Mouse (Mus musculus): ENCODE measurements around the gene Fermt3. TPM values are rescaled to one million over a fixed set of nuclear protein-coding genes. Genes with fewer than 3 reads are reported as not detected.

Gene Fermt3
- polyA plus RNA-seq, 1 experiment from 2014 or later: 4.3 TPM

- H3K4me3 ChIP-seq (replicated peaks; ENCODE audit: low read depth, low read length): no peak overlapping the region
- no peaks in the 10 kb centered on the region for H3K9me3 ChIP-seq (replicated peaks; ENCODE audit: low read length)
- WGBS: 25% methylated on average over 11 of the region's 11 CpGs
- H3K36me3 ChIP-seq (ENCODE audit: insufficient read depth, low read length): 0 out of 2 replicates have a peak, but pooled peaks cover 9% of the 10 kb centered on the region
- ATAC-seq (replicated peaks; ENCODE audit: low FRiP score, low read depth) (no peak), DNase-seq (ENCODE audit: low spot score) (no peak)
- peaks cover 26% of the 10 kb centered on the region for H3K4me1 ChIP-seq (replicated peaks; ENCODE audit: insufficient read depth, low read length)
- 0 out of 2 replicates have a peak overlapping the region, but pooled peaks have one; percentile 20 for H3K27ac ChIP-seq
- no peak for TF ChIP-seq CTCF (IDR thresholded peaks at IDR 0.05; ENCODE audit: low read depth)
- no peaks in the 10 kb centered on the region for H3K27me3 ChIP-seq (ENCODE audit: insufficient read depth, low read length)
- H3K9ac ChIP-seq (ENCODE audit: low read depth, low read length): no peak overlapping the region
- peak overlapping the region; percentile 67 for H3K4me2 ChIP-seq (ENCODE audit: low read length)
These were observed 48.7 kb downstream of the Fermt3 start for GRCm38 (mm10) chr19:6970460-6971085.

GRCm38 (mm10) chr19:6969665-6970381, 49.4 kb downstream of the Fermt3 start:
- peak; percentile 51 for ATAC-seq (replicated peaks; ENCODE audit: low FRiP score, low read depth)
- peak overlapping the region; percentile 58 for H3K4me3 ChIP-seq (replicated peaks; ENCODE audit: low read depth, low read length)
- H3K27ac ChIP-seq: peak overlapping the region; percentile 65; the same call in 1 of the 2 replicates
- no peaks in the 10 kb centered on the region for H3K9me3 ChIP-seq (replicated peaks; ENCODE audit: low read length)
- WGBS: 1% methylated on average over 52 of the region's 55 CpGs
- peak overlapping the region; percentile 67 for H3K4me2 ChIP-seq (ENCODE audit: low read length)
- H3K36me3 ChIP-seq (ENCODE audit: insufficient read depth, low read length): peaks cover 16% of the 10 kb centered on the region
- DNase-seq (ENCODE audit: low spot score): peak; percentile 64
- H3K9ac ChIP-seq (ENCODE audit: low read depth, low read length): peak overlapping the region; percentile 79
- peaks cover 26% of the 10 kb centered on the region for H3K4me1 ChIP-seq (replicated peaks; ENCODE audit: insufficient read depth, low read length)
- TF ChIP-seq CTCF (IDR thresholded peaks at IDR 0.05; ENCODE audit: low read depth): peak; percentile 72
- H3K27me3 ChIP-seq (ENCODE audit: insufficient read depth, low read length): no peaks in the 10 kb centered on the region

DNA sequence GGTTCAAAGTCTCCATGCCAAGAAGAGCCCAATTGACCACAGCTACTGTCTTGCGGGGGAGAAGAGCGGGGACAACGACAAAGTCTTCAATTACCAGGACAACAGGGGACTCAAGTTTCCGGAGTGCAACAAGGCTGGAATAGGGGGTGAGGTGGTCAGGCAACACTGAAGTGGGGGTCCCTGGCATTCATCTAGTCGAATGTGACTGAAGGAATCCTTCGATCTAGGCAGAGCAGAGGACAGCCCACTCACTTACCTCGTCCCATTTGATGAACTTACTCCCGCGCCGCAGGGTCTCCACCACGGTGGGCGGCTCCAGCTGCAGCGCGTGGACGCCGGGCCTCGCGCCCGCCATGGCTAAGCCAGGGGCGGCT, 50.0 kb downstream of the Fermt3 start:
- peaks cover 26% of the 10 kb centered on the region for H3K4me1 ChIP-seq (replicated peaks; ENCODE audit: insufficient read depth, low read length)
- WGBS: 0% methylated on average over 13 of the region's 20 CpGs
- no peak for ATAC-seq (replicated peaks; ENCODE audit: low FRiP score, low read depth)

DNA sequence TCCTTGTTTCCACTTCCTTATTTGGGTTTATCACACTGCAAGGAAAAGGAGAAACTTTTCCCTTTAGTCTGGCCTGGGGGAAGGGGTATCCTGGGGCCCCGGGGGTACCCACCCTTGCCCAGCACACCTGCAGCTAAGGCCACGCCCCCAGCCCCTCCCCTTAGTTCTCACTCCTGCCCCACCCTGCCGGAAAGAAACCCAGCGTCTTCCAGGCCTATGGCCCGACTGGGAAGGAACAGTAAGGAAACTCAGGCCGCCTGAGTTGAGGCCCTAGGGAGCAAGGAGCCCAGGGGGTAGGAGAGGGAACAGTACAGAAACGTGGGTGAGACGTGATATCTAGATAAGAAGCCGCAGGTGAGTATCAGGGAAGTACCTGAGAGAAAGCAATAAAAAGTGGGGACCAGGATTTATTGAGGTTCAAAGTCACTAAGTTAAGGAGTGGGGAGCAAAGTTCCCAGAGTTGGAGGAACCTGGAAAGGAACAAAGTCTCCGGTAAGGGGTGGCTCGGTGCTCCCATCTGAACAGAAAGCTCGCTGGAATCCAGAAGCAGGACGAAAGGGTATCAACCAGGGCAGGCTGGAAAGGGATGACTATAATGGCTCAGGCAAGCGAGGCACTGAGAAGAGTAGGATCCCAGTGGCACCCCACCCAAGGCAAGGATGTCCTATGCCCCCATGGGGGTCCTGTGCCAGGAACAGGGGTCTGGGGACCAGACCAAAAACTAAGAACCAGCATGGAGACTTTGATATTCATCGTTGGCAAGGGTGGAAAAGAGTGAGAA, 50.6 kb downstream of the Fermt3 start:
- ATAC-seq (replicated peaks; ENCODE audit: low FRiP score, low read depth) (peak; percentile 23), DNase-seq (ENCODE audit: low spot score) (peak; percentile 35)
- Histone ChIP-seq H3K9me3 (replicated peaks; ENCODE audit: low read length) (no peaks in the 10 kb centered on the region), H3K4me1 (replicated peaks; ENCODE audit: insufficient read depth, low read length) (peaks cover 26% of the 10 kb centered on the region), H3K4me2 (ENCODE audit: low read length) (peak overlapping the region; percentile 67), H3K27ac (peak overlapping the region; percentile 65; the same call in 1 of the 2 replicates), H3K9ac (ENCODE audit: low read depth, low read length) (peak overlapping the region; percentile 79), H3K4me3 (replicated peaks; ENCODE audit: low read depth, low read length) (peak overlapping the region; percentile 58), H3K36me3 (ENCODE audit: insufficient read depth, low read length) (peaks cover 22% of the 10 kb centered on the region), H3K27me3 (ENCODE audit: insufficient read depth, low read length) (no peaks in the 10 kb centered on the region)
- 5% methylated on average over 15 of the region's 15 CpGs for WGBS
- TF ChIP-seq CTCF (IDR thresholded peaks at IDR 0.05; ENCODE audit: low read depth): no peak

More for the DNA sequence above, 50.0 kb downstream of the Fermt3 start:
- Histone ChIP-seq H3K9me3 (replicated peaks; ENCODE audit: low read length) (no peaks in the 10 kb centered on the region), H3K36me3 (ENCODE audit: insufficient read depth, low read length) (peaks cover 22% of the 10 kb centered on the region), H3K27me3 (ENCODE audit: insufficient read depth, low read length) (no peaks in the 10 kb centered on the region), H3K4me2 (ENCODE audit: low read length) (peak overlapping the region; percentile 67), H3K9ac (ENCODE audit: low read depth, low read length) (peak overlapping the region; percentile 79), H3K27ac (peak overlapping the region; percentile 65; the same call in 1 of the 2 replicates), H3K4me3 (replicated peaks; ENCODE audit: low read depth, low read length) (peak overlapping the region; percentile 58)
- DNase-seq (ENCODE audit: low spot score): peak; percentile 58
- no peak for TF ChIP-seq CTCF (IDR thresholded peaks at IDR 0.05; ENCODE audit: low read depth)

DNA sequence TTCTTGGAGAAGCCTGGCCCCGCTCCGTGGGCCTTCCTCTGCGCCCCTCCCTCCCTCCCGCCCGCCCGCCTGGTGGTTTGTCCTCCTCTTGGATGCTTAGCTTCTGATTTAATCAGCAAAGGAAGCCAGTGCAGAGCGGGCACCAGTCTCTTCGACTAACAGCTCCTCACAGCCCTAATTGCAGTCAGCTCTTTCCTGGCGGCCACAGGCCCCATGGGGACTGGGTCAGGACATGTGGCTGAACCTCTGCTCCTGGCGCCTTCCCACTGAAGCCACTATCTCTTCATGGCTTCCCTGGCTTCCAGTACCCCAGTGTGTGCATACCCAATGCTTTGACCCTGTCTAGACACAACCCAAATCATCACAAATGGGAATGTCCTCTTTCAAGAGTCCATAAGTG, 62.8 kb downstream of the Fermt3 start:
- no peak overlapping the region for H3K27ac ChIP-seq
- H3K9me3 ChIP-seq (replicated peaks; ENCODE audit: low read length): no peaks in the 10 kb centered on the region
- H3K36me3 ChIP-seq (ENCODE audit: insufficient read depth, low read length): peaks cover 58% of the 10 kb centered on the region
- 82% methylated on average over 10 of the region's 10 CpGs for WGBS
- DNase-seq (ENCODE audit: low spot score): no peak
- no peak overlapping the region for H3K4me2 ChIP-seq (ENCODE audit: low read length)
- no peak for ATAC-seq (replicated peaks; ENCODE audit: low FRiP score, low read depth)
- H3K9ac ChIP-seq (ENCODE audit: low read depth, low read length): no peak overlapping the region
- peaks cover 8% of the 10 kb centered on the region; the same call in 1 of the 2 replicates for H3K4me1 ChIP-seq (replicated peaks; ENCODE audit: insufficient read depth, low read length)
- no peaks in the 10 kb centered on the region for H3K27me3 ChIP-seq (ENCODE audit: insufficient read depth, low read length)
- H3K4me3 ChIP-seq (replicated peaks; ENCODE audit: low read depth, low read length): no peak overlapping the region
- TF ChIP-seq CTCF (IDR thresholded peaks at IDR 0.05; ENCODE audit: low read depth): no peak

- ATAC-seq (replicated peaks; ENCODE audit: low FRiP score, low read depth): no peak
- H3K9ac ChIP-seq (ENCODE audit: low read depth, low read length): no peak overlapping the region
- H3K4me3 ChIP-seq (replicated peaks; ENCODE audit: low read depth, low read length): no peak overlapping the region
- H3K27ac ChIP-seq: no peak overlapping the region
- H3K4me2 ChIP-seq (ENCODE audit: low read length): no peak overlapping the region
- H3K36me3 ChIP-seq (ENCODE audit: insufficient read depth, low read length): peaks cover 57% of the 10 kb centered on the region
- DNase-seq (ENCODE audit: low spot score): no peak
- H3K9me3 ChIP-seq (replicated peaks; ENCODE audit: low read length): no peaks in the 10 kb centered on the region
- no peak for TF ChIP-seq CTCF (IDR thresholded peaks at IDR 0.05; ENCODE audit: low read depth)
- peaks cover 8% of the 10 kb centered on the region; the same call in 1 of the 2 replicates for H3K4me1 ChIP-seq (replicated peaks; ENCODE audit: insufficient read depth, low read length)
- H3K27me3 ChIP-seq (ENCODE audit: insufficient read depth, low read length): no peaks in the 10 kb centered on the region
- 79% methylated on average over 7 of the region's 7 CpGs for WGBS
These were observed 63.8 kb downstream of the Fermt3 start for GRCm38 (mm10) chr19:6955424-6955823.

Measured in kidney, postnatal 0 days (tissue).